ENCODE assay signal across 9 mouse cellular contexts in genomic region chr5:121392667-121393380, GRCm38 (mm10). TPM values are rescaled to one million over a fixed set of nuclear protein-coding genes. Genes with fewer than 3 reads are reported as not detected.
DNase-seq lines count a peak whose midpoint lies in the region; ATAC-seq and TF ChIP-seq lines count a peak whose summit lies in the region.
"Had no signal": no experiment of that assay in that cellular context is flagged by ENCODE, and none has a peak within 500 bp of the region (broad histone marks: within the 10 kb centered on the region; RNA-seq: fewer than 3 reads in every experiment).

No protein-coding gene starts in this region.

- TF ChIP-seq CTCF in kidney, adult 2 months (conservative IDR thresholded peaks at IDR 0.05; ENCODE audit: insufficient read depth, insufficient read length, low read depth, low read length) = peak; percentile 51

- no peak overlapping the region for H3K9ac ChIP-seq in embryonic facial prominence, embryonic 15.5 days
- no peak overlapping the region for H3K9ac ChIP-seq in forebrain, embryonic 13.5 days
- H3K9ac ChIP-seq: neural tube, embryonic 12.5 days had no signal

- H3K4me2 ChIP-seq in embryonic facial prominence, embryonic 15.5 days (replicated peaks) = no peak overlapping the region
- H3K4me2 ChIP-seq in forebrain, embryonic 13.5 days = no peak overlapping the region
- H3K4me2 ChIP-seq: neural tube, embryonic 12.5 days had no signal

- 52% methylated on average over 16 of the region's 16 CpGs for WGBS in kidney, adult 2 months
- 54% methylated on average over 16 of the region's 16 CpGs for WGBS in embryonic facial prominence, embryonic 15.5 days
- 57% methylated on average over 16 of the region's 16 CpGs for WGBS in forebrain, embryonic 13.5 days

- peak; percentile 65 for DNase-seq in kidney, adult 2 months
- no peak for DNase-seq in kidney, adult 11 months
- DNase-seq in NIH3T3 (ENCODE audit: low read depth) = peak; percentile 81
- peak; percentile 77 for DNase-seq in naive thymus-derived CD4-positive, alpha-beta T cell, adult 2 months (ENCODE audit: low read depth)
- DNase-seq in right cerebral cortex, adult 2 months (ENCODE audit: low spot score in 2 of 2) = no peak

- peak; percentile 46 for ATAC-seq in CD4-positive, CD25-positive, alpha-beta regulatory T cell, adult 4 months
- ATAC-seq in embryonic facial prominence, embryonic 15.5 days (ENCODE audit: insufficient number of reproducible peaks, low FRiP score, low TSS enrichment, low read depth) = no peak
- ATAC-seq in forebrain, embryonic 13.5 days = no peak

- H3K4me3 ChIP-seq in kidney, adult 2 months (ENCODE audit: insufficient read depth, low read depth, low read length) = no peak overlapping the region
- no peak overlapping the region for H3K4me3 ChIP-seq in embryonic facial prominence, embryonic 15.5 days (replicated peaks)
- H3K4me3 ChIP-seq in forebrain, embryonic 13.5 days = no peak overlapping the region
- H3K4me3 ChIP-seq: neural tube, embryonic 12.5 days had no signal

- H3K4me1 ChIP-seq in kidney, adult 2 months (ENCODE audit: control insufficient read depth, insufficient read depth, low read length) = no peaks in the 10 kb centered on the region; the same call in 1 of the 2 replicates
- no peaks in the 10 kb centered on the region for H3K4me1 ChIP-seq in embryonic facial prominence, embryonic 15.5 days
- 0 out of 2 replicates have a peak, but pooled peaks cover 6% of the 10 kb centered on the region for H3K4me1 ChIP-seq in forebrain, embryonic 13.5 days

- no peaks in the 10 kb centered on the region for H3K36me3 ChIP-seq in kidney, adult 2 months (ENCODE audit: control insufficient read depth, insufficient read depth, low read length)
- no peaks in the 10 kb centered on the region for H3K36me3 ChIP-seq in embryonic facial prominence, embryonic 15.5 days
- no peaks in the 10 kb centered on the region for H3K36me3 ChIP-seq in forebrain, embryonic 13.5 days (ENCODE audit: poor library complexity, severe bottlenecking)
- H3K36me3 ChIP-seq: neural tube, embryonic 12.5 days had no signal

- no peaks in the 10 kb centered on the region for H3K27me3 ChIP-seq in kidney, adult 2 months (replicated peaks; ENCODE audit: control insufficient read depth, insufficient read depth, low read length)
- no peaks in the 10 kb centered on the region for H3K27me3 ChIP-seq in embryonic facial prominence, embryonic 15.5 days
- no peaks in the 10 kb centered on the region for H3K27me3 ChIP-seq in forebrain, embryonic 13.5 days
- H3K27me3 ChIP-seq: neural tube, embryonic 12.5 days had no signal

- no peak for TF ChIP-seq POLR2A in kidney, adult 2 months (IDR thresholded peaks at IDR 0.05; ENCODE audit: low read depth, low read length)

- no peak overlapping the region for H3K27ac ChIP-seq in kidney, adult 2 months (ENCODE audit: insufficient read depth, low read depth, low read length)
- H3K27ac ChIP-seq in embryonic facial prominence, embryonic 15.5 days (replicated peaks) = 0 out of 2 replicates have a peak overlapping the region, but pooled peaks have one; percentile 39
- H3K27ac ChIP-seq in forebrain, embryonic 13.5 days = no peak overlapping the region
- H3K27ac ChIP-seq: neural tube, embryonic 12.5 days had no signal

- no peaks in the 10 kb centered on the region for H3K9me3 ChIP-seq in embryonic facial prominence, embryonic 15.5 days (replicated peaks)
- no peaks in the 10 kb centered on the region for H3K9me3 ChIP-seq in forebrain, embryonic 13.5 days (replicated peaks)
- H3K9me3 ChIP-seq: neural tube, embryonic 12.5 days had no signal

RNA-seq across cellular contexts. Expression of gene Naa25, which starts 4.9 kb away (rescaled TPM):
- 7.0 and 8.1 TPM in 2 replicates for polyA plus RNA-seq in kidney, adult 2 months (2012; rRNA removed)
- 10 to 100 TPM; 43.2 to 54.1 TPM for polyA plus RNA-seq in CD4-positive, CD25-positive, alpha-beta regulatory T cell, adult 4 months (2017; shearing (Covaris generic))
- 39.4 and 40.6 TPM in 2 replicates for polyA plus RNA-seq in embryonic facial prominence, embryonic 15.5 days (2015; fragmentation: Nextera tagmentation; extraction: Ambion mirVana)
- 46.7 and 52.2 TPM in 2 replicates for polyA plus RNA-seq in forebrain, embryonic 13.5 days (2015; fragmentation: Nextera tagmentation; extraction: Ambion mirVana)

RNA-seq across cellular contexts. Expression of gene Trafd1, which starts 7.4 kb away (rescaled TPM):
- 41.0 and 48.6 TPM in 2 replicates for polyA plus RNA-seq in kidney, adult 2 months (2012; rRNA removed)
- polyA plus RNA-seq in CD4-positive, CD25-positive, alpha-beta regulatory T cell, adult 4 months (2017; shearing (Covaris generic)) = 10 to 100 TPM; 37.5 to 58.0 TPM
- polyA plus RNA-seq in embryonic facial prominence, embryonic 15.5 days (2015; fragmentation: Nextera tagmentation; extraction: Ambion mirVana) = 81.8 and 93.6 TPM in 2 replicates
- polyA plus RNA-seq in forebrain, embryonic 13.5 days (2015; fragmentation: Nextera tagmentation; extraction: Ambion mirVana) = 111 and 117 TPM in 2 replicates

RNA-seq across cellular contexts. Expression of gene Tmem116, which starts 58.9 kb away (rescaled TPM):
- polyA plus RNA-seq in kidney, adult 2 months (2012; rRNA removed) = 147 and 171 TPM in 2 replicates
- 1 to 10 TPM in 1 of 2 experiments, under 1 TPM in 1; 0.93 to 1.3 TPM for polyA plus RNA-seq in CD4-positive, CD25-positive, alpha-beta regulatory T cell, adult 4 months (2017; shearing (Covaris generic))
- 2.3 and 2.9 TPM in 2 replicates for polyA plus RNA-seq in embryonic facial prominence, embryonic 15.5 days (2015; fragmentation: Nextera tagmentation; extraction: Ambion mirVana)
- 1.8 TPM in 2 replicates for polyA plus RNA-seq in forebrain, embryonic 13.5 days (2015; fragmentation: Nextera tagmentation; extraction: Ambion mirVana)

RNA-seq across cellular contexts. Expression of gene Erp29, which starts 59.5 kb away (rescaled TPM):
- 56.7 and 77.8 TPM in 2 replicates for polyA plus RNA-seq in kidney, adult 2 months (2012; rRNA removed)
- 10 to 100 TPM; 64.9 to 80.3 TPM for polyA plus RNA-seq in CD4-positive, CD25-positive, alpha-beta regulatory T cell, adult 4 months (2017; shearing (Covaris generic))
- 175 and 195 TPM in 2 replicates for polyA plus RNA-seq in embryonic facial prominence, embryonic 15.5 days (2015; fragmentation: Nextera tagmentation; extraction: Ambion mirVana)
- polyA plus RNA-seq in forebrain, embryonic 13.5 days (2015; fragmentation: Nextera tagmentation; extraction: Ambion mirVana) = 130 and 137 TPM in 2 replicates

Comparison
In these comparisons a context has a peak if more than half of its experiments do, and no peak if none do; other contexts are left out.
1. DNase-seq: peak in kidney, adult 2 months (single experiment), NIH3T3 (single experiment) and naive thymus-derived CD4-positive, alpha-beta T cell, adult 2 months (single experiment); none in kidney, adult 11 months (single experiment) and right cerebral cortex, adult 2 months (0 of 2).
2. RNA of gene Tmem116, which starts 58.9 kb away (polyA plus RNA-seq): 147 to 171 TPM in kidney, adult 2 months; 2.3 to 2.9 TPM in embryonic facial prominence, embryonic 15.5 days, 1.8 TPM in forebrain, embryonic 13.5 days and 0.93 to 1.3 TPM in CD4-positive, CD25-positive, alpha-beta regulatory T cell, adult 4 months; every median in the first group is over 10 times any median in the second.